Comparison of ENCODE assay signal across 8 mouse cellular contexts in genomic region chr15:85858980-85859489, GRCm38 (mm10). TPM values are rescaled to one million over a fixed set of nuclear protein-coding genes. Genes with fewer than 3 reads are reported as not detected.
DNase-seq lines count a peak whose midpoint lies in the region; ATAC-seq and TF ChIP-seq lines count a peak whose summit lies in the region.

No protein-coding gene starts in this region.

- WGBS in heart, embryonic 15.5 days = 13% methylated on average over 15 of the region's 15 CpGs
- 9% methylated on average over 15 of the region's 15 CpGs for WGBS in forebrain, embryonic 13.5 days
- WGBS in liver, embryonic 11.5 days = 14% methylated on average over 15 of the region's 15 CpGs
- 10% methylated on average over 15 of the region's 15 CpGs for WGBS in stomach, embryonic 14.5 days

- H3K27ac ChIP-seq in heart, embryonic 15.5 days = peak overlapping the region; percentile 68
- H3K27ac ChIP-seq in MEL (ENCODE audit: control insufficient read depth, low read depth, low read length) = no peak overlapping the region
- H3K27ac ChIP-seq in forebrain, embryonic 13.5 days = peak overlapping the region; percentile 68
- H3K27ac ChIP-seq in liver, embryonic 11.5 days (ENCODE audit: low read depth, low read length) = no peak overlapping the region; the same call in 1 of the 2 replicates
- peak overlapping the region; percentile 12 for H3K27ac ChIP-seq in stomach, embryonic 14.5 days (ENCODE audit: low read length)

- TF ChIP-seq EP300 in MEL (IDR thresholded peaks at IDR 0.05; ENCODE audit: low read depth in 1 of 2, low read length in 2 of 2) = no peak

- TF ChIP-seq RAD21 in MEL (IDR thresholded peaks at IDR 0.05; ENCODE audit: low read depth, low read length) = no peak

- TF ChIP-seq POLR2A in MEL (IDR thresholded peaks at IDR 0.05; ENCODE audit: control insufficient read depth in 1 of 2, insufficient read depth in 1 of 2, low read depth in 1 of 2, low read length in 2 of 2, poor library complexity in 1 of 2) = no peak; a peak in 1 of 4 replicates

- peak overlapping the region; percentile 72 for H3K9ac ChIP-seq in heart, embryonic 15.5 days
- peak overlapping the region; percentile 79 for H3K9ac ChIP-seq in MEL (ENCODE audit: control insufficient read depth, low read depth, low read length, poor library complexity, severe bottlenecking)
- H3K9ac ChIP-seq in forebrain, embryonic 13.5 days = peak overlapping the region; percentile 88
- H3K9ac ChIP-seq in liver, embryonic 11.5 days (ENCODE audit: low read depth, low read length) = peak overlapping the region; percentile 88
- H3K9ac ChIP-seq in stomach, embryonic 14.5 days (replicated peaks; ENCODE audit: low read depth, low read length) = peak overlapping the region; percentile 60; the same call in 1 of the 2 replicates

- H3K27me3 ChIP-seq in heart, embryonic 15.5 days = no peaks in the 10 kb centered on the region
- H3K27me3 ChIP-seq in MEL (ENCODE audit: control insufficient read depth in 1 of 2, insufficient read depth in 2 of 2, low read length in 2 of 2) = no peaks in the 10 kb centered on the region
- H3K27me3 ChIP-seq in forebrain, embryonic 13.5 days = no peaks in the 10 kb centered on the region
- no peaks in the 10 kb centered on the region for H3K27me3 ChIP-seq in liver, embryonic 11.5 days (replicated peaks; ENCODE audit: control insufficient read depth, insufficient read depth, low read length)
- no peaks in the 10 kb centered on the region for H3K27me3 ChIP-seq in stomach, embryonic 14.5 days (ENCODE audit: control insufficient read depth, insufficient read depth, low read length)

- H3K4me3 ChIP-seq in heart, embryonic 15.5 days = peak overlapping the region; percentile 73
- peak overlapping the region; percentile 73 to 85 for H3K4me3 ChIP-seq in MEL (ENCODE audit: control insufficient read depth in 1 of 2, insufficient read depth in 1 of 2, low read depth in 2 of 2, low read length in 2 of 2)
- H3K4me3 ChIP-seq in forebrain, embryonic 13.5 days = peak overlapping the region; percentile 82
- peak overlapping the region; percentile 83 for H3K4me3 ChIP-seq in liver, embryonic 11.5 days (ENCODE audit: low read depth, low read length)
- H3K4me3 ChIP-seq in stomach, embryonic 14.5 days (ENCODE audit: low read depth, low read length) = peak overlapping the region; percentile 53

- H3K36me3 ChIP-seq in heart, embryonic 15.5 days = peaks cover 21% of the 10 kb centered on the region; the same call in 1 of the 2 replicates
- peaks cover 3 to 8% of the 10 kb centered on the region in 2 experiments; a peak in 3 of 4 replicates for H3K36me3 ChIP-seq in MEL (ENCODE audit: control insufficient read depth in 1 of 2, insufficient read depth in 2 of 2, low read length in 2 of 2)
- peaks cover 21% of the 10 kb centered on the region for H3K36me3 ChIP-seq in forebrain, embryonic 13.5 days (ENCODE audit: poor library complexity, severe bottlenecking)
- H3K36me3 ChIP-seq in liver, embryonic 11.5 days (ENCODE audit: control insufficient read depth, insufficient read depth, low read length) = peaks cover 19% of the 10 kb centered on the region
- peaks cover 19% of the 10 kb centered on the region; the same call in 1 of the 2 replicates for H3K36me3 ChIP-seq in stomach, embryonic 14.5 days (ENCODE audit: control insufficient read depth, insufficient read depth, low read length)

- TF ChIP-seq CTCF in MEL (IDR thresholded peaks at IDR 0.05 in 2 of 3, conservative IDR thresholded peaks at IDR 0.05 in 1 of 3; ENCODE audit: control insufficient read depth in 1 of 3, insufficient read depth in 1 of 3, low read depth in 2 of 3, low read length in 3 of 3, poor library complexity in 1 of 3, severe bottlenecking in 1 of 3) = no peak

- DNase-seq in heart, adult 18-20 months = no peak
- no peak for DNase-seq in MEL (ENCODE audit: low read depth, low spot score)
- DNase-seq in liver, embryonic 11.5 days (ENCODE audit: low spot score) = peak; percentile 43
- no peak for DNase-seq in testis, postnatal 10 days (ENCODE audit: low spot score)
- DNase-seq in frontal cortex, postnatal 36 days (ENCODE audit: low spot score in 2 of 2) = no peak

- peak; percentile 38 for ATAC-seq in heart, embryonic 15.5 days (replicated peaks; ENCODE audit: insufficient number of reproducible peaks, insufficient read depth, low FRiP score, low read depth)
- no peak; the same call in none of the 2 replicates for ATAC-seq in forebrain, embryonic 13.5 days
- ATAC-seq in liver, embryonic 11.5 days (replicated peaks; ENCODE audit: low FRiP score) = no peak
- no peak for ATAC-seq in stomach, embryonic 14.5 days (ENCODE audit: insufficient number of reproducible peaks, insufficient read depth, low FRiP score, low read depth)

- peak overlapping the region; percentile 83 for H3K4me2 ChIP-seq in heart, embryonic 15.5 days
- H3K4me2 ChIP-seq in forebrain, embryonic 13.5 days = peak overlapping the region; percentile 90
- peak overlapping the region; percentile 71 for H3K4me2 ChIP-seq in liver, embryonic 11.5 days
- H3K4me2 ChIP-seq in stomach, embryonic 14.5 days (replicated peaks; ENCODE audit: low read depth, low read length) = peak overlapping the region; percentile 88

- H3K79me2 ChIP-seq in MEL (ENCODE audit: control insufficient read depth, insufficient read depth, low read length, poor library complexity) = peaks cover 18% of the 10 kb centered on the region

- H3K4me1 ChIP-seq in heart, embryonic 15.5 days (replicated peaks) = peaks cover 24% of the 10 kb centered on the region
- peaks cover 0 to 7% of the 10 kb centered on the region in 2 experiments; a peak in 1 of 4 replicates for H3K4me1 ChIP-seq in MEL (ENCODE audit: control insufficient read depth in 1 of 2, insufficient read depth in 2 of 2, low read length in 2 of 2)
- H3K4me1 ChIP-seq in forebrain, embryonic 13.5 days = peaks cover 28% of the 10 kb centered on the region
- peaks cover 9% of the 10 kb centered on the region; the same call in 1 of the 2 replicates for H3K4me1 ChIP-seq in liver, embryonic 11.5 days (replicated peaks; ENCODE audit: control insufficient read depth, insufficient read depth, low read length)
- H3K4me1 ChIP-seq in stomach, embryonic 14.5 days (ENCODE audit: control insufficient read depth, insufficient read depth, low read length) = peaks cover 17% of the 10 kb centered on the region; the same call in 1 of the 2 replicates

- no peaks in the 10 kb centered on the region for H3K9me3 ChIP-seq in heart, embryonic 15.5 days (replicated peaks)
- H3K9me3 ChIP-seq in MEL (replicated peaks; ENCODE audit: insufficient read depth, low read length) = no peaks in the 10 kb centered on the region
- no peaks in the 10 kb centered on the region for H3K9me3 ChIP-seq in forebrain, embryonic 13.5 days (replicated peaks)
- no peaks in the 10 kb centered on the region for H3K9me3 ChIP-seq in liver, embryonic 11.5 days (ENCODE audit: control insufficient read depth, low read length)
- H3K9me3 ChIP-seq in stomach, embryonic 14.5 days (ENCODE audit: control insufficient read depth, low read depth, low read length) = no peaks in the 10 kb centered on the region

RNA-seq across cellular contexts. Expression of gene Gtse1, which starts 0.5 kb away (rescaled TPM):
- polyA plus RNA-seq in heart, embryonic 15.5 days (2015; fragmentation: Nextera tagmentation; extraction: Ambion mirVana) = 21.5 and 26.3 TPM in 2 replicates
- under 1 TPM; 0.54 to 0.60 TPM for total RNA-seq in heart, adult 18-20 months (2021)
- 22.6 and 24.1 TPM in 2 replicates for total RNA-seq in MEL (2012; rRNA removed)
- polyA plus RNA-seq in MEL (2012; ENCODE audit: insufficient read depth in 1 of 2, insufficient read length in 2 of 2, low read depth in 1 of 2, low replicate concordance in 2 of 2, missing spikeins in 1 of 2) = 10 to 100 TPM in 1 of 2 experiments, not detected in 1; 38.3 TPM
- polyA plus RNA-seq in forebrain, embryonic 13.5 days (2015; fragmentation: Nextera tagmentation; extraction: Ambion mirVana) = 31.0 and 31.4 TPM in 2 replicates
- polyA plus RNA-seq in liver, embryonic 11.5 days (2014; fragmentation: Nextera tagmentation; extraction: Ambion mirVana) = 38.8 and 42.5 TPM in 2 replicates
- 24.6 and 24.9 TPM in 2 replicates for polyA plus RNA-seq in stomach, embryonic 14.5 days (2014; fragmentation: Nextera tagmentation; extraction: Ambion mirVana)

RNA-seq across cellular contexts. Expression of gene Trmu, which starts 20.1 kb away (rescaled TPM):
- polyA plus RNA-seq in heart, embryonic 15.5 days (2015; fragmentation: Nextera tagmentation; extraction: Ambion mirVana) = 29.5 and 38.9 TPM in 2 replicates
- total RNA-seq in heart, adult 18-20 months (2021) = 10 to 100 TPM; 15.1 to 15.2 TPM
- total RNA-seq in MEL (2012; rRNA removed) = 19.1 and 21.9 TPM in 2 replicates
- 10 to 100 TPM in 1 of 2 experiments, not detected in 1; 22.2 TPM for polyA plus RNA-seq in MEL (2012; ENCODE audit: insufficient read depth in 1 of 2, insufficient read length in 2 of 2, low read depth in 1 of 2, low replicate concordance in 2 of 2, missing spikeins in 1 of 2)
- 45.2 and 53.2 TPM in 2 replicates for polyA plus RNA-seq in forebrain, embryonic 13.5 days (2015; fragmentation: Nextera tagmentation; extraction: Ambion mirVana)
- polyA plus RNA-seq in liver, embryonic 11.5 days (2014; fragmentation: Nextera tagmentation; extraction: Ambion mirVana) = 34.0 and 35.0 TPM in 2 replicates
- polyA plus RNA-seq in stomach, embryonic 14.5 days (2014; fragmentation: Nextera tagmentation; extraction: Ambion mirVana) = 38.6 and 41.9 TPM in 2 replicates

RNA-seq across cellular contexts. Expression of gene Ttc38, which starts 26.9 kb away (rescaled TPM):
- 4.1 and 5.7 TPM in 2 replicates for polyA plus RNA-seq in heart, embryonic 15.5 days (2015; fragmentation: Nextera tagmentation; extraction: Ambion mirVana)
- 10 to 100 TPM; 15.2 to 21.4 TPM for total RNA-seq in heart, adult 18-20 months (2021)
- 1.8 and 2.1 TPM in 2 replicates for total RNA-seq in MEL (2012; rRNA removed)
- 1 to 10 TPM in 1 of 2 experiments, not detected in 1; 4.2 TPM for polyA plus RNA-seq in MEL (2012; ENCODE audit: insufficient read depth in 1 of 2, insufficient read length in 2 of 2, low read depth in 1 of 2, low replicate concordance in 2 of 2, missing spikeins in 1 of 2)
- 2.9 and 3.4 TPM in 2 replicates for polyA plus RNA-seq in forebrain, embryonic 13.5 days (2015; fragmentation: Nextera tagmentation; extraction: Ambion mirVana)
- polyA plus RNA-seq in liver, embryonic 11.5 days (2014; fragmentation: Nextera tagmentation; extraction: Ambion mirVana) = 6.5 and 7.4 TPM in 2 replicates
- polyA plus RNA-seq in stomach, embryonic 14.5 days (2014; fragmentation: Nextera tagmentation; extraction: Ambion mirVana) = 6.7 and 8.0 TPM in 2 replicates

RNA-seq across cellular contexts. Expression of gene Pkdrej, which starts 37.5 kb away (rescaled TPM):
- 0.34 and 0.37 TPM in 2 replicates for polyA plus RNA-seq in heart, embryonic 15.5 days (2015; fragmentation: Nextera tagmentation; extraction: Ambion mirVana)
- total RNA-seq in heart, adult 18-20 months (2021) = 1 to 10 TPM; 3.5 to 4.1 TPM
- 0.20 and 0.27 TPM in 2 replicates for total RNA-seq in MEL (2012; rRNA removed)
- polyA plus RNA-seq in MEL (2012; ENCODE audit: insufficient read depth in 1 of 2, insufficient read length in 2 of 2, low read depth in 1 of 2, low replicate concordance in 2 of 2, missing spikeins in 1 of 2) = under 1 TPM in 1 of 2 experiments, not detected in 1; 0.56 TPM
- not detected in 2 replicates for polyA plus RNA-seq in forebrain, embryonic 13.5 days (2015; fragmentation: Nextera tagmentation; extraction: Ambion mirVana)
- polyA plus RNA-seq in liver, embryonic 11.5 days (2014; fragmentation: Nextera tagmentation; extraction: Ambion mirVana) = 0.11 and 0.21 TPM in 2 replicates
- 0.20 and 0.24 TPM in 2 replicates for polyA plus RNA-seq in stomach, embryonic 14.5 days (2014; fragmentation: Nextera tagmentation; extraction: Ambion mirVana)

RNA-seq across cellular contexts. Expression of gene Cdpf1, which starts 47.5 kb away (rescaled TPM):
- 40.9 and 47.9 TPM in 2 replicates for polyA plus RNA-seq in heart, embryonic 15.5 days (2015; fragmentation: Nextera tagmentation; extraction: Ambion mirVana)
- 10 to 100 TPM; 32.5 to 33.9 TPM for total RNA-seq in heart, adult 18-20 months (2021)
- 30.5 and 34.4 TPM in 2 replicates for total RNA-seq in MEL (2012; rRNA removed)
- 10 to 100 TPM in 1 of 2 experiments, not detected in 1; 44.0 TPM for polyA plus RNA-seq in MEL (2012; ENCODE audit: insufficient read depth in 1 of 2, insufficient read length in 2 of 2, low read depth in 1 of 2, low replicate concordance in 2 of 2, missing spikeins in 1 of 2)
- 17.8 and 18.7 TPM in 2 replicates for polyA plus RNA-seq in forebrain, embryonic 13.5 days (2015; fragmentation: Nextera tagmentation; extraction: Ambion mirVana)
- polyA plus RNA-seq in liver, embryonic 11.5 days (2014; fragmentation: Nextera tagmentation; extraction: Ambion mirVana) = 43.1 and 49.7 TPM in 2 replicates
- 27.1 TPM in 2 replicates for polyA plus RNA-seq in stomach, embryonic 14.5 days (2014; fragmentation: Nextera tagmentation; extraction: Ambion mirVana)

Comparison
In these comparisons a context has a peak if more than half of its experiments do, and no peak if none do; other contexts are left out.
1. H3K27ac ChIP-seq: peak in heart, embryonic 15.5 days (single experiment), forebrain, embryonic 13.5 days (single experiment) and stomach, embryonic 14.5 days (single experiment); none in MEL (single experiment) and liver, embryonic 11.5 days (single experiment).
2. Peak in every context shown above with its lines, with median percentiles within 50 percentile points of each other: H3K4me2 ChIP-seq, H3K4me3 ChIP-seq and H3K9ac ChIP-seq.